Mouse (Mus musculus): ENCODE data around the gene Creb5. TPM values are rescaled to one million over a fixed set of nuclear protein-coding genes. Genes with fewer than 3 reads are reported as not detected.

Creb5 gene
- total RNA-seq (2017): 2.9 and 6.3 TPM in 2 replicates

DNA sequence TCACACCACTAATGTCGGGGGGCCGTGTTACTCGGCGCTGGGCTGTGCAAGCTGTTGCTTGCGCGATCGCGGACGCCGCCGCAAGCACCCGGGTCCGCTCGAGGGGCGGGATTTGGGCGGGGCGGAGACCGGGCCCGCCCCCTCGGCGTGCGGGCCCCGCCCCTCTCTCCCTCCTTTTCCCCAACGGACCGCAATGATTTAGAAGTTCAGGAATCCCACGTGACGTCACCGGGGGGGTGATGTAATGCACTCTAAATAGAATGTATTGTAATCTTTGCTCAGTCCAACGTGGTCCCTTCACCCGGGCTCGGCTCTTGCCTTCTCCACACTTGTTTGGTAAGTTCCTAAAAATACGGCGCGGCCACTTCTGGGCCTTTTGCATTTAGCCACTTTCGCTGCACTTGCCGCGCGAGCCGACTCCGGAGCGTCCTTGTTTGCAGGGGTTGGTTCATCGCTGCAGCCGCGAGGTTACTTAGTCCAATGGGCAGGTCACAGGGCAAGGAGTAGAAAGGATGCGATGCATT is at the start of gene Creb5:
Creb5 (plus strand) TSS at position 233 of the 524 bp plus-strand sequence.
- peak; percentile 33 to 44 for ATAC-seq (replicated peaks in 1 of 2; ENCODE audit: insufficient read depth in 1 of 2, low FRiP score in 2 of 2, low TSS enrichment in 1 of 2, low read depth in 1 of 2, poor library complexity in 2 of 2, severe bottlenecking in 2 of 2)

DNA sequence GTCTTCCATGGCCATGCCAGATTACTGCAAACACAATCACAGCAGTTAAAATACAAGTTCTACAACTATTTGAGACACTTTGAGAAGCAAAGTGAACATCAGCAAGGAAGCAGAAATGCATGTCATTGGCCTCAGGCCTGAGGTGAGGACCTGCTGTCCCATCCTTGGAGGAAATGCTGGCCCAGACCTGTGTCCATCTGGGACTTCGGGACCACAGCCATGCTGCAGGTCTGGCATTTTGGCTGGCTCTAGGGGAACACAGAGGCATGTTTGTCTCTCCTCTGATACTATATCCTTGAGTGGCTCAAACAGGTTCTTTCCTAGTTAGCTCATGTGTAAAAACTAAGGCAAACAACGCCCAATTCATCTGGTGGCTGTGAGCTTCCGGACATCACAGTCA is 27.2 kb upstream of the Creb5 start:
- ATAC-seq (replicated peaks in 1 of 2; ENCODE audit: insufficient read depth in 1 of 2, low FRiP score in 2 of 2, low TSS enrichment in 1 of 2, low read depth in 1 of 2, poor library complexity in 2 of 2, severe bottlenecking in 2 of 2): no peak

DNA sequence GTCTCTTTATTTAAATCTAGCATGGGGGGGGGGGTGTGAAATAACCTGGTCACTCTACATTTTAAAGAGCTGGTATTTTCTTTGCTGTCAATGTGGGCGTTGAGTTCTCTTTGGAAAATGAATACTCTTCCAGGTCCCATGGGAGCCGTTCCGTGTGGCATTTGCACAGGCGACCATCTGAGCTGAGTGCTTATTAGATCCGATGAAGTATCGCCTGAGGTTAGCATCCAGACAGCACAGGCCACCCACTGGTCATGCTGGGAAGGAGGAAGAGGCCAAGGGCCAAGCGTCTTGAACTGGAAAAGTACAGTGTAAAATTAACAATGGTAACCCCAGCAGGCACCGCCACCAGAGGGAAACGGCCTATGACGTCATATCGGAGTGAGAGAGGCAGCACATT is 24.7 kb upstream of the Creb5 start:
- ATAC-seq (replicated peaks in 1 of 2; ENCODE audit: insufficient read depth in 1 of 2, low FRiP score in 2 of 2, low TSS enrichment in 1 of 2, low read depth in 1 of 2, poor library complexity in 2 of 2, severe bottlenecking in 2 of 2): no peak

DNA sequence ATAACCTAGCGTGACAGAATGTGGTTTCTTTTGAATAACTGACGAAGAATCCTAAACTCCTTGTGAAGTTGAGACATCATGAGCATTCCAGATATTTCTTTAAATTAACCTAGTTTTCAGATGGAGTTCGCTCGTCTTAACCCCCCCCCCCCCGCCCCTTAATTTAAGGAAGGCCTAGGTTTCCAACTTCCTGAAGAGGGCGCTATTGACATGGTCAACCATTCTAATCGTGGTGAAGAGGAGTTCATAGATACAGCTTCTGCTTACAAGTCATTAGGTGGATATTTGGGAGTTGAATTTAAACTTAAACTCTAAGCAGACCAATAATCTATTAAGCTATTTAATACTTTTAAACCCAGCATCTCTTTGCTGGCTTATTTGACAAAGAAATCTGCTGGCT is 20.0 kb upstream of the Creb5 start:
- no peak for ATAC-seq (replicated peaks in 1 of 2; ENCODE audit: insufficient read depth in 1 of 2, low FRiP score in 2 of 2, low TSS enrichment in 1 of 2, low read depth in 1 of 2, poor library complexity in 2 of 2, severe bottlenecking in 2 of 2)

DNA sequence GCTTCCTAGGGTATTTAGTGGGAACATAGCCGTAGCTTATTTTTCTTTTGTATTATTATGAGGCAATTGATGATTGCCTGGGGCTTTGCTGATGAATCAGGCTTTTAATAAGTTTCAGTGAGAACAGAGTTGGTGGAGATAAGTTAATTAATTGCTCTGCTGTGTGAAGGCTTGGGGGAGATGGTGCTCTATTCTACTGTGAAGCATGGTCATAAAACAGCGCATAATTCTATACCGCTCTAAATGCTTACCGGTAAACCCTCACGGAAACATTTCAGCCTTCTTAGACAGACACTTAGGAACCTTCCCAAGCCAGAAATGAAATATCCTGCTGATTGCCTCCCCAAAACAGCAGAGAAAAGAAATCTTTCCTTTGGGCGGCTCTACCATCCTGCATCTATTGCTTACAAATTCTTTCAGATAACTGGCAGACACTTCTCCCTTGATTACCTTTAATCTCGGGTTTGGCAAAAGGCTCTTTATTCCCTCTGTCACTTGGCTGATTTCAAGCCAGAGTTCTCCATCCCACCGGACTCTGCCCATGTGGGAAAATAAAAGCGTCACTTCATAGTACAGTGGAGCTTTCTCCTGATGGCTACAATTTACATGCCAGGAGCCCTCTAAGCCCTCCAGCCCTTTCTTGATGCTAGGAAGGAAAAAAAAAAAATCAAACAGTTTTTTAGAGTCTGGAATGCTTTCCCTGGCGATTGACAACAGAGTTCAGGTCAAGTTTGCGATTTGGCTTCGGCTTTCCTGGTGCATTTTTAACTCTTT is 19.2 kb upstream of the Creb5 start:
- ATAC-seq (replicated peaks in 1 of 2; ENCODE audit: insufficient read depth in 1 of 2, low FRiP score in 2 of 2, low TSS enrichment in 1 of 2, low read depth in 1 of 2, poor library complexity in 2 of 2, severe bottlenecking in 2 of 2): no peak

DNA sequence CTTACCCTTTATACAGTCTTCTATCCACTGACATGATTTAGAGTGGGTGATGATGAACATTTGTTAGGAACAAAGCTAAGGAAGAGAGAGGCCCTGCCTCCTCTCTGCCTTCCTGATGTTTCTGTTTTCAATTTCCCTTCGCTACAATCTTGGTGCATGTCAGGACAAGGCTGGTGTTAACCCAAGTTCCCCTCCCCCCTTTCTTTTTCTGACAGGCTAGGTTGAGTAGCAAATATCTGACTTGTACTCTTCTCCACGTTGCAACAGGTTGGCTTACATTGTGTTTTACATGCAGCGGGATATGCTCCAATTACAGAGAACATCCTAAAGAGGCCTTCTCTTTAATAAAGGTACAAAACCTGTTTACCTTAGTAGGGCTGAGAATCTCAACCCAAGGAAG is 15.9 kb upstream of the Creb5 start:
- no peak for ATAC-seq (replicated peaks in 1 of 2; ENCODE audit: insufficient read depth in 1 of 2, low FRiP score in 2 of 2, low TSS enrichment in 1 of 2, low read depth in 1 of 2, poor library complexity in 2 of 2, severe bottlenecking in 2 of 2)

DNA sequence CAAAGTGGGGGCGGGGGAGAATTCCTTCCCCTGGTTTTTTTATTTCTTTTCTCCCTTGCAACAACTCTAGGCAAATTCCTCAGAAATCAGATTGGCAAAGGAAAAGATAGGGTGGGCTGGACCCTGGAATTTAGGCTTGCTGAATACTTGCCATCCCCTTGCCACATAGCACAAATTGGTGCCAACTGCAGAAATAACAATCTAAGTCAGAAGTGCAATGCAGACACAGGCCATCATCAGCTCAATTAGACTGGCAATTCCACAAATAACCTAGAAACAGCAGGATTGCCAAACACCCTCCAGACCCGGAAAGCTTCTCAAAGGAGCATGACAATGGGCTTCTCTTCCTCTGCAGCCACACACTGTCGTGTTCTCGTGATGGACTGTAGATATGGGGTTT is 15.4 kb upstream of the Creb5 start:
- no peak for ATAC-seq (replicated peaks in 1 of 2; ENCODE audit: insufficient read depth in 1 of 2, low FRiP score in 2 of 2, low TSS enrichment in 1 of 2, low read depth in 1 of 2, poor library complexity in 2 of 2, severe bottlenecking in 2 of 2)

DNA sequence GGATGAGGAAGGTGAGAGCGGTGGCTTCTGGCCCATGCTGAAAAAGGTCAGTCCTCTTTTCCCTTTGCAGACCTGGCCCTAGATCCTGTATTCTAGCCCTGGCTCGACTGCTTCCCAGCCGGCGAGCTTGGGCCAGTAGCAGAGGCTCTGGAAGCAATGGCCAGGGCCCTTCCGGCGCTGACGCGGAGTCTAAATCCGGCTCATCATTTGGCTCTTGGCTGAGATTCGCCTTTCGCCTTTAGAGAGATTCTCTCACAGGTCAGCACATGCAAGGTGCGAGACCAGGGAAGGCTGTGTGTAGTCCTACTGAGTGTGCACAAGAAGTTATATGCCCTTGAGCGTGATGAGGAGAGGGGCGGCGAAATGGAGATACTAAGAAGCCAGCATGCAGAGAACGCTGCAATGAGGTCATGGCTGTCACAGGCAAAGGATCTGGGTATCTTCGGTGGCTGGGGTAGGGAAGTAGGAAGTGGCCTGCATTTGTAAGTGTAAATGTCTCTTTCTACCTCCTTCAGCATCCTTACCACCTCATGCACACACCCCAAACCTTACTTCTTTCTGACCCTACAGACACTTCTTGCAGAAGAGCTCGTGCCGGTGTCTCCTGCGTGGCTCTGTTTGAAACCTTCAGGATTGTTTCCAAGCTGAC is 557 bp upstream of the Creb5 start:
- peak; percentile 18 to 24; a peak in 2 of 4 replicates for ATAC-seq (replicated peaks in 1 of 2; ENCODE audit: insufficient read depth in 1 of 2, low FRiP score in 2 of 2, low TSS enrichment in 1 of 2, low read depth in 1 of 2, poor library complexity in 2 of 2, severe bottlenecking in 2 of 2)

DNA sequence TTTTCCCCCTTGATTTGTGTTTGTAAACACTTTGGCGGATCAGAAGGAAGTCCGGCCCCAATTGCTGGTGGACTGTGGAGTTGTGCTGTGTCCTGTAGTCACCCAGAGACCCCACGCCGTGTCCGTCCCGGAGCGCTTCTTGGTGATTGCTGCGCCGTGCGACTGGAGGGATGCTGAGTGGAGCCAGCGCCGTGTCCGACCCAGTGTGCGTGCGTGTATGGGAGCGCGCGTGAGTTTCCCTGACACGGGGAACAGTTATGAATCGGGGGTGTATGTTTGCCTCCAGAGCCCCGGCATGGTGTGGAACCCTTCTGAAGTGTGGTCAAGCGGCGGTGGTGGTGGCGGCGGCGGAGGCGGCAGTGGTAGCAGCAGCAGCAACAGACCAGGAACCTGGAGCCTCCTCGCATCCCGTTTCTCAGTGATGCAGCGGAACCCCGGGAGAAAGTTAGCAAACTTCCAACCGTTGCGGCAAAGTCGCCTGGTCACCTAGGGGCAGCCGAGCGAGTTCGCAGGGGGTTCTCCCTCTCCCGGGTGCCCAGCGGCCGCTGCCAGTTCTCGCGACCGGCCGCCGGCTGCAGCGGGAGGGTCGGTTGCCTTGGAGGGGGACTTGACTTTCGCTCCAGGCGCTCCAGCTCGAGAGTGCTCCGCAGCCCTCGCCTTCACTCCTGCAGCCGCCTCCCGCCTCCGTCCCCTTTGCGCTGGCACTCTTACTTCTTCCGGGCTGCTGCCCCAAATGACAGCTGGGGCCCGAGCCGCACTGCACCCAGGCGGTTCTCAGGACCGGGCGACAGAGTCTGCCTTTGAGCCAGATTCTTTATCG is 702 bp downstream of the Creb5 start:
- peak in 1 of 2 experiments; percentile 38; a peak in 1 of 4 replicates for ATAC-seq (replicated peaks in 1 of 2; ENCODE audit: insufficient read depth in 1 of 2, low FRiP score in 2 of 2, low TSS enrichment in 1 of 2, low read depth in 1 of 2, poor library complexity in 2 of 2, severe bottlenecking in 2 of 2)

DNA sequence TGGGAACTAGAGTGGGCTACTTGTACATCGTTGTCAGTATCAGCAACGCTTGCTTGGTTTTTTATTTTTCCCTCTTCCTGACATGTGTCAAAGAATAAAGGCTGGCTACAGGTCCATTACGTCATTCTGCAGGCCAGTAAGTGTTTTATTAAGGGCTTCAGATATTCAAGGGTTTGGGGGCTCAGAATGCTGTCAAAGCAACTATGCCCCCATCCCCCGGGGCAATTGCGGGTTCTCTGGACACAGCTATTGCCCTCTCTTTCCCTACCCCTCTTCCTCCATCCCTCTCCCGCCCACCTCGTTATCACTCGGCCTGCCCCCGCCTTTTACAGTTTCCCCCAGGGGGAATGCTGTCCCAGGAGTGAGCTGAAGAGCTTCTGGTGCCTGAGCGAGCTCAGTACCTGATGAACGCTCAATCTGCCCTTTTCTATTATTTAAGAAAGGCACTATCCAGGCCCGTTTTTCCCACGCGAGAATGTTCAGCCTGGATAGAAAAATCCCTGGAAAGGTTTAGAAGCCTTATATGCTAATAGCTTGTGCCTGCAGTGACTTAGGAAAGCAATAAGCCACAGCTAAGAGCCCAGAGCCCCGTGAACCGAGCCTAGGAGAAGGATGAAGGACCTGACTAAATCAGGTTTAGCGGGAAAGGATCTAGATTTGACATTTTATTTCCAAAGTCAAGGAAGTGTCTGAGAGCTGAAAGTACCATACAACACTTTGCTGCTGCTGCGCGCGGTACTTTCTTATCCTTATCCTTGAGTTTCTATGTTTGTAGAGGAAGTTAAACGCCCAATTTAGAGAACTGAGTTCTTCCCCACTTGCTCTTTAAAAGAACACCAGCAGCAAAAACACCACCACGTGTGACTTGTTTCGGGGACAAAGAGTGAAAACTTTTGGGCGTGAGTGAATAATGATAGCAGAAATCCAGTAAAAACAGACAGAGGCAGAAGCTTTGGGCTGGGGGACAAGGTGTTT is 1.8 kb downstream of the Creb5 start:
- ATAC-seq (replicated peaks in 1 of 2; ENCODE audit: insufficient read depth in 1 of 2, low FRiP score in 2 of 2, low TSS enrichment in 1 of 2, low read depth in 1 of 2, poor library complexity in 2 of 2, severe bottlenecking in 2 of 2): no peak

DNA sequence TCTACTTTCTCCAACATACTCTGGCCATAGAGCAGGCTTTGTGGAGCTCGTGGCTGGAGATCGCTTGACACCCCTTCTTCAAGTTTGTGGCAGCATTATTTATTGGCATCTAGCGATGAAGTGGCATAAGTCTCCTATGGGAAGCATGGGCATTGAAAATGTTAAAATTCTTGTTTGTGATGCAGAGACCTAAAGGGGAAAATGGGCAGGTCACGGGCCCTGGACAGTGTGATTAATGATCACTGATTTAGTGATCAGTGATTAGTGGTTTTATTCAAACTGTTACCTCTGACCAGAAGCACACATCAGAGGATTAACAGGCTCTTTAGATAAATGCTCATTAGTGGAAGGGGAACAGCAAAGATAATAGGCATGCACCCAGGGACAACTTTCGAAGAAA is 2.6 kb downstream of the Creb5 start:
- ATAC-seq (replicated peaks in 1 of 2; ENCODE audit: insufficient read depth in 1 of 2, low FRiP score in 2 of 2, low TSS enrichment in 1 of 2, low read depth in 1 of 2, poor library complexity in 2 of 2, severe bottlenecking in 2 of 2): no peak

DNA sequence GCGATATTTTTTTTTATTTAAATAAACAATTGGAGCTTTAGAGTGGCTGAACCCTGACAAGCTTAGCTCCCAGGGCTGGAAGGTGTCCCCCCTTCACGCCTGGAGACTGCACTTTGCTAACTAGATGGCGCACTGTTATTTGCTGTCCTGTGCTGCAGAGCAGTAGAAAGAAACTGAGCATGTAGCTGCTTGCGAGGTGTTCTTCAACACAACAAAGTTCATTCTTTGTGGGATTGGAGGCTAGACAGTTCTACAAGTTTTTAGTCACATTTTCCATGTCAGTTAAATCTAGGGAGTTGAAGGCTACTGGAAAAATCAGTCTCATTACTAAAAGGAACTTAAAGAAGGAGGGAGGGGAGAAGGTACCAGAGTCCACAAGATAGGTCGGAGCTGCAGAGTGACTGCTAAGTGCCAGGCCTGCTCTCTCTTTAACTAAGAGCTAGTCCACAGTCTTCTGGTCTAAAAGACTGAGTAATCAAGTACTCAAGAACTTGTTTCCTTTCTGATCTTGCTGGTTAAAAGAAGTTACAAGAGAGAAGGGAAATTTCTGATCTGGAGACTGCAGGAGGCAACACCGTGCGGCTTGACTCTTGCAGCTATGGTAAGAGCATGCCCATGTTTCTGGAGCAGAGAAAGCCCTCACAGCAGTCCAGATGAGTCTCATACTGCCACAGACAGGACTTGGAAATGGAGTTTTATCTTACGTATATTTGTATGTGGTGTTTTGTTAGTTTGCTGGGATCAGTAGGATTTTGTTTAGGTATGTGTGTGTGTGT is 3.3 kb downstream of the Creb5 start:
- no peak for ATAC-seq (replicated peaks in 1 of 2; ENCODE audit: insufficient read depth in 1 of 2, low FRiP score in 2 of 2, low TSS enrichment in 1 of 2, low read depth in 1 of 2, poor library complexity in 2 of 2, severe bottlenecking in 2 of 2)

DNA sequence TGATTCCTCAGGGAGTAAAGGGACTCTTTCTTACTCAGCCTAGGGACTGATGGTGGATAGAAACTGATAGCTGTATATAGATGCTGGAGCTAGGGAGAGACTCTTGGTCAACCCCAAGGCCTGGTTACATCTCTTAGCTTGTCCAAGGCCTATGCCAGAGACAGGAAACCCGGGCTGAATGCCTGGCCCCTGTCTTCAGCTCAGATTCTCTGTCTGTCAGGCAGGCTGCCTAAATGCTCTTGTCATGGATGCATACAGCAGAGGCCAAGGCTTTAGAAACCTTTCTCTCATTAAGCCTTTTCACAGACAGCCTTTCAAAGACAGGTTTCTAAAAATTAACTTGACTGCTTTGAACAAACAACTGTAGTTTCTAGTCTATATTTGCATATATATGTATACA is 5.9 kb downstream of the Creb5 start:
- ATAC-seq (replicated peaks in 1 of 2; ENCODE audit: insufficient read depth in 1 of 2, low FRiP score in 2 of 2, low TSS enrichment in 1 of 2, low read depth in 1 of 2, poor library complexity in 2 of 2, severe bottlenecking in 2 of 2): no peak

DNA sequence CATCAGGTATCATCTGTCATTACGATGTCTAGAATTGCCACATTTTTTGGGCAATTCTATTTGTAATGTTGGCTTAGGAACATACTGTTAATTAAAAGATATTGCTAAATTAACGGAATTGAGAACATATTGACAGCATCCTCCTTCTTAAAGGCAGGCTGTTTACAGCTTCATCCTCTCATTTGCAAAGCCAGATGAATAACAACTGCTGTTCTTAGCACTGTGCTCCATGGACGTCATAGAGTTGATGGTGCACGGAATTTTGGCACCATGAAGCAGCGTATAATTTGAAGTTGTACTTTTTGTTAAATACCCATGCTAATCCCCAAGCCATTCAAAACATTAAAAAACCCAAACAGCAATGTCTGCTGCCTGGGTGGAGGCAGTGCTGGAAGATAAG is 10.8 kb downstream of the Creb5 start:
- no peak for ATAC-seq (replicated peaks in 1 of 2; ENCODE audit: insufficient read depth in 1 of 2, low FRiP score in 2 of 2, low TSS enrichment in 1 of 2, low read depth in 1 of 2, poor library complexity in 2 of 2, severe bottlenecking in 2 of 2)

DNA sequence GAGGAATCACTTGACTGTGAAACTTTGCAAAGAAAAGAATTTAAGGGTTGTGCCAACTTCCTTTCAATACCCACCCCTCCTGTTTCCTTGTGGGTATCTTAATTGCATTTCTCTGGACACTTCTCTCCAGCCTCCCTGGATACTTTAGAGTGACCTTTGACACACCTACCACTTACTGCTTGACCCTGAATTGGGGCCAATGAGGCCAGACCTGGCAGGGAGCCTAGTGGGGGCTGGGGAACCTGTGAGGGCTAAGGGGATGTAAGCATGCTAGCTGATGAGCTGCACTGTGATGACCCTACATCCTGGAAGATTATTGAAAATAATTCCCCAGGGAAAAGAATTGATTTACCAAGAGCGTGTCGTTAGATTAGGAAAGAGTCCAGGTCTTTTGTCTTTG is 17.1 kb downstream of the Creb5 start:
- ATAC-seq (replicated peaks in 1 of 2; ENCODE audit: insufficient read depth in 1 of 2, low FRiP score in 2 of 2, low TSS enrichment in 1 of 2, low read depth in 1 of 2, poor library complexity in 2 of 2, severe bottlenecking in 2 of 2): no peak

DNA sequence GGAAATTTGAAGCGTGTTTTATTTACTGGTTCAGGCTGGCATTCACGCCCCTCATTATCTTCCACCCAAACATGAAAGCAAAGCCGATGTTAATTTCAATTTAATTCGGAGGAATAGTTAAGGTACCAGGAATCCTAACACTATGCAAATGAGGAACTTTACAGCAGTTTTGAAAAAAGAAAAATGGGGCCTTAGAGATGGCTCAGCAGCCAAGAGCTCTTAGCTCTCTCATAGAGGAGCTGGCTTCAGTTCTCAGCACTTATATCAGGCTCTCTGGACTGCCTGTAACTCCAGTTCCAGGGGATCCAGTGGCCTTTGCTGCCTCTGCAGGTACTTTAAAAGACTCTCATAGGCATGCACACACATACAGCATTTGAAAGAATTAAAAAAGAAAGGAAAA is 19.1 kb downstream of the Creb5 start:
- ATAC-seq (replicated peaks in 1 of 2; ENCODE audit: insufficient read depth in 1 of 2, low FRiP score in 2 of 2, low TSS enrichment in 1 of 2, low read depth in 1 of 2, poor library complexity in 2 of 2, severe bottlenecking in 2 of 2): no peak

Data from hematopoietic stem cell, adult 5-6 weeks (primary cell).